Mouse (Mus musculus) MEL (cell line): ENCODE data around the gene Camta1.

Experiments used
- CHD1 ChIP-seq: IDR thresholded peaks from 2 replicates; pipeline ENCODE4 v1.6.1; 2012; ENCODE audit warnings: low read depth, mild to moderate bottlenecking, inconsistent platforms, low read length, improper control_type of control experiment
- CTCF ChIP-seq, 3 experiments: IDR thresholded peaks in 2 of 3; conservative IDR thresholded peaks in 1 of 3; 2 replicates each; pipeline ENCODE4 v1.5.1; 2011 to 2012; ENCODE audit warnings: low read length in 3 of 3, low read depth in 2 of 3, mild to moderate bottlenecking in 2 of 3, improper control_type of control experiment in 1 of 3, inconsistent platforms in 1 of 3, mixed read lengths in 1 of 3, moderate library complexity in 1 of 3; ENCODE audit not compliant: control insufficient read depth in 1 of 3, insufficient read depth in 1 of 3, poor library complexity in 1 of 3, severe bottlenecking in 1 of 3
- ELF1 ChIP-seq: IDR thresholded peaks from 2 replicates; pipeline ENCODE4 v1.6.1; 2014; ENCODE audit warnings: low read depth, mild to moderate bottlenecking, inconsistent platforms, low read length, improper control_type of control experiment, moderate library complexity
- EP300 ChIP-seq, 2 experiments: IDR thresholded peaks; 2 replicates each; pipeline ENCODE4 v1.6.1; 2011; ENCODE audit warnings: improper control_type of control experiment in 2 of 2, low read length in 2 of 2, low read depth in 1 of 2, mild to moderate bottlenecking in 1 of 2
- GATA1 ChIP-seq: IDR thresholded peaks from 2 replicates; pipeline ENCODE4 v1.6.1; 2011; ENCODE audit warnings: low read depth, low read length, improper control_type of control experiment
- HCFC1 ChIP-seq: IDR thresholded peaks from 2 replicates; pipeline ENCODE4 v1.6.1; 2012; ENCODE audit warnings: low read depth, mild to moderate bottlenecking, inconsistent platforms, low read length, improper control_type of control experiment, moderate library complexity
- JUND ChIP-seq: IDR thresholded peaks from 2 replicates; pipeline ENCODE4 v1.6.1; 2011; ENCODE audit warnings: low read depth, mild to moderate bottlenecking, improper control_type of control experiment, low read length
- KAT2A ChIP-seq: conservative IDR thresholded peaks from 2 replicates; pipeline ENCODE4 v1.6.1; 2012; ENCODE audit warnings: low read depth, low read length, improper control_type of control experiment, inconsistent platforms
- MAX ChIP-seq: IDR thresholded peaks from 2 replicates; pipeline ENCODE4 v1.6.1; 2011; ENCODE audit warnings: low read length, improper control_type of control experiment
- MXI1 ChIP-seq: IDR thresholded peaks from 2 replicates; pipeline ENCODE4 v1.6.1; 2011; ENCODE audit warnings: mild to moderate bottlenecking, low read depth, low read length, improper control_type of control experiment
- POLR2A ChIP-seq, 2 experiments: IDR thresholded peaks; 2 replicates each; pipeline ENCODE4 v1.6.1; 2011 to 2012; ENCODE audit warnings: low read length in 2 of 2, mild to moderate bottlenecking in 2 of 2, control low read depth in 1 of 2, improper control_type of control experiment in 1 of 2, low read depth in 1 of 2, moderate library complexity in 1 of 2; ENCODE audit not compliant: control insufficient read depth in 1 of 2, insufficient read depth in 1 of 2, poor library complexity in 1 of 2
- POLR2AphosphoS2 ChIP-seq: IDR thresholded peaks from 2 replicates; pipeline ENCODE4 v1.6.1; 2011; ENCODE audit warnings: low read length, improper control_type of control experiment
- POLR2AphosphoS5 ChIP-seq: IDR thresholded peaks from 2 replicates; pipeline ENCODE4 v1.6.1; 2012; ENCODE audit warnings: low read depth, borderline replicate concordance, mild to moderate bottlenecking, inconsistent platforms, low read length, moderate library complexity, mixed read lengths
- USF1 ChIP-seq: IDR thresholded peaks from 2 replicates; pipeline ENCODE4 v1.6.1; 2014; ENCODE audit warnings: low read depth, mild to moderate bottlenecking, inconsistent platforms, low read length, improper control_type of control experiment, moderate library complexity

DNA sequence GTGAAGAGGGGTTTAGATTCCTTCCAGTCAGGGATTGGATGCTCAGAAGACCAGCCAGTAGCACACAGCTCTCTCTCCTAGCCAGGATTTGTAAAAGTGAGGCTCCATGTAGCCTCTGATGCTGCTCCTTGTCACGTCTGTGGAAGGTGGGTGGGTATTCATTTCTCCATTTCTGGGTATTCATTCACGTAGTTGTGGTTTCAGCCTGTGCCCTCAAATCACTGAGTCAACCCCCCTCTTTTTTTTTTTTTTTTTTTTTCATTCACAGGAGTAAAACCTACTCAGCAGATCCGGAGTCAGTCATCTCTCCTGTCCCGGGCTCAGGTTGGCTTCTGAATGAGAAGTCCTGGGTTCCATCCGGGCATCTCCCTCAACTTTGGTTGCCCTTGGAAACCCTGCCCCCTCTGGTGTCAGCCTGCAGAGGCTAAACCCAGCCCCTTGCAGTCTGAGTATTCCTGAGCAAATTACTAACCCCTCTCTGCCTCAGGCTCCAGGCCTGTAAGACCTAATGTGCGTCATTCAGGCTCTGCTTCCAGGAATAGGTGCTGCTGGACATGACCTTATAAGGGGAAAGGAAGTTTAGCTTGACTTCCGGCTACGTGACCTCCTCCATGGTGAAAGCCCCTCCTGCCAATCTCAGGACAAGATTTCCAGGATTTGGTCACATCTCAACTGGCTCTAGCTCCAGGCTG lies 944.2 kb downstream of the Camta1 start:
- TF ChIP-seq CTCF (IDR thresholded peaks at IDR 0.05 in 2 of 3, conservative IDR thresholded peaks at IDR 0.05 in 1 of 3; ENCODE audit: control insufficient read depth in 1 of 3, insufficient read depth in 1 of 3, low read depth in 2 of 3, low read length in 3 of 3, poor library complexity in 1 of 3, severe bottlenecking in 1 of 3) (no peak), KAT2A (no peak), GATA1 (no peak), JUND (no peak), USF1 (no peak), MAX (no peak), ELF1 (no peak), HCFC1 (no peak), MXI1 (no peak), CHD1 (no peak), POLR2A (IDR thresholded peaks at IDR 0.05; ENCODE audit: control insufficient read depth in 1 of 2, insufficient read depth in 1 of 2, low read depth in 1 of 2, low read length in 2 of 2, poor library complexity in 1 of 2) (no peak), POLR2AphosphoS5 (no peak), POLR2AphosphoS2 (no peak), EP300 (IDR thresholded peaks at IDR 0.05; ENCODE audit: low read depth in 1 of 2, low read length in 2 of 2) (no peak)
